Mouse (Mus musculus): ENCODE results near the gene Gad1. TPM values are rescaled to one million over a fixed set of nuclear protein-coding genes. Genes with fewer than 3 reads are reported as not detected.

Gad1 gene
- 13.3 to 17.2 TPM (median 15.0 TPM) in 4 replicates for total RNA-seq (2023)

GRCm38 (mm10) chr2:70552772-70553171 lies at the start of gene Gad1:
Gene Gad1, plus strand, starts transcription at chr2:70553072.

GRCm38 (mm10) chr2:70508496-70508895 lies 44.4 kb upstream of the Gad1 start, which contains the start of gene Erich2:
Gene Erich2, plus strand, starts transcription at chr2:70508819.

Other genes starting within 250 kb of the Gad1 start
- not detected in 4 replicates for gene Sp5, start 78.1 kb upstream of the Gad1 start, total RNA-seq (2023)
- gene Erich2, start 44.3 kb upstream of the Gad1 start, total RNA-seq (2023), result 0.33 TPM in 1 of 4 replicates, not detected in the others
- gene Gorasp2, start 108.5 kb downstream of the Gad1 start, total RNA-seq (2023), result 104 to 117 TPM (median 113 TPM) in 4 replicates
- 0.72 TPM in 1 of 4 replicates, not detected in the others for gene Gm26558, start 109.0 kb downstream of the Gad1 start, total RNA-seq (2023)

All from B cell, adult 62 days (primary cell).